Mouse (Mus musculus) kidney, postnatal 0 days (tissue): ENCODE measurements around the gene Ccdc106. TPM values are rescaled to one million over a fixed set of nuclear protein-coding genes. Genes with fewer than 3 reads are reported as not detected.
"Not testable (repeated sequence)": the region's sequence is repeated elsewhere in the genome, so short reads cannot be mapped to it uniquely, and the experiment has no call there.

ENCODE experiments used
- ATAC-seq: fragments of 200-750 bp; cut with Nextera tagmentation; replicated peaks from 2 replicates; pipeline ENCODE4 v1.8.0; 2017; ENCODE audit warnings: low read depth, moderate number of reproducible peaks, moderate TSS enrichment, moderate library complexity; ENCODE audit not compliant: low FRiP score
- DNase-seq: peaks from one replicate; pipeline ENCODE4 v3.0.0-alpha.2; 2016; ENCODE audit warnings: low spot score
- H3K27ac ChIP-seq: fragments of 300-500 bp; sonication (generic); 2 replicates; pipeline ENCODE4 v1.5.1; 2014; ENCODE audit warnings: mild to moderate bottlenecking
- H3K27me3 ChIP-seq: fragments of 300-500 bp; sonication (generic); 2 replicates; pipeline ENCODE4 v1.6.1; 2014; ENCODE audit warnings: low read length, mixed read lengths; ENCODE audit not compliant: insufficient read depth
- H3K36me3 ChIP-seq: fragments of 300-500 bp; sonication (generic); 2 replicates; pipeline ENCODE4 v1.6.1; 2014; ENCODE audit warnings: low read length, mixed read lengths; ENCODE audit not compliant: insufficient read depth
- H3K4me1 ChIP-seq: fragments of 300-500 bp; sonication (generic); replicated peaks from 2 replicates; pipeline ENCODE4 v1.6.1; 2014; ENCODE audit warnings: antibody characterized with exemption, low read length, mixed read lengths; ENCODE audit not compliant: insufficient read depth
- H3K4me2 ChIP-seq: fragments of 300-500 bp; sonication (generic); 2 replicates; pipeline ENCODE4 v1.6.1; 2014; ENCODE audit warnings: mild to moderate bottlenecking, low read length, moderate library complexity, mixed read lengths
- H3K4me3 ChIP-seq: fragments of 300-500 bp; sonication (generic); replicated peaks from 2 replicates; pipeline ENCODE4 v1.5.1; 2014; ENCODE audit warnings: low read depth, low read length
- H3K9ac ChIP-seq: fragments of 300-500 bp; sonication (generic); 2 replicates; pipeline ENCODE4 v1.6.1; 2014; ENCODE audit warnings: low read depth, low read length
- H3K9me3 ChIP-seq: fragments of 300-500 bp; sonication (generic); replicated peaks from 2 replicates; pipeline ENCODE4 v1.6.1; 2016; ENCODE audit warnings: low read length, inconsistent platforms, mixed read lengths
- CTCF ChIP-seq: IDR thresholded peaks from 2 replicates; pipeline ENCODE4 v1.5.1; 2016; ENCODE audit warnings: antibody characterized with exemption, low read depth, mild to moderate bottlenecking, moderate library complexity
- WGBS: fragments of 180-500 bp; shearing (Covaris S2); extraction: QIAGEN DNeasy Blood & Tissue Kit; methylation state at CpG from one replicate; pipeline ENCODE4 v1.1.7; 2014; 5-methylcytosine and 5-hydroxymethylcytosine counted together
- polyA plus RNA-seq: library from polyadenylated mRNA; unstranded; fragments of >200 nt; fragmentation: Nextera tagmentation; extraction: Ambion mirVana; gene quantifications from 2 replicates; pipeline ENCODE4 v1.2.1, GENCODE M21; 2015

Gene Ccdc106
- polyA plus RNA-seq, 1 experiment from 2014 or later, result 22.7 TPM

- ATAC-seq (no peak), DNase-seq (peak; percentile 6)
- 0 out of 2 replicates have a peak overlapping the region, but pooled peaks have one; percentile 92 for H3K9ac ChIP-seq
- H3K9me3 ChIP-seq, result no peaks in the 10 kb centered on the region; the same call in 1 of the 2 replicates
- H3K27me3 ChIP-seq, result no peaks in the 10 kb centered on the region
- H3K4me2 ChIP-seq, result peak overlapping the region; percentile 92
- H3K27ac ChIP-seq, result no peak overlapping the region
- H3K36me3 ChIP-seq, result peaks cover 17% of the 10 kb centered on the region
- peak overlapping the region; percentile 87; the same call in 1 of the 2 replicates for H3K4me3 ChIP-seq
- no peak for TF ChIP-seq CTCF
- peaks cover 5% of the 10 kb centered on the region for H3K4me1 ChIP-seq
- WGBS, result 54% methylated on average over 6 of the region's 8 CpGs
These were observed 23.4 kb upstream of the Ccdc106 start for GRCm38 (mm10) chr7:4996934-4997333.

- Histone ChIP-seq H3K9ac (no peak overlapping the region), H3K4me3 (no peak overlapping the region), H3K27ac (no peak overlapping the region), H3K36me3 (no peaks in the 10 kb centered on the region), H3K4me1 (peaks cover 5% of the 10 kb centered on the region), H3K9me3 (no peaks in the 10 kb centered on the region), H3K4me2 (no peak overlapping the region), H3K27me3 (no peaks in the 10 kb centered on the region)
- peak; percentile 47; the same call in 1 of the 2 replicates for TF ChIP-seq CTCF
- DNase-seq (peak; percentile 17), ATAC-seq (no peak)
- WGBS, result 72% methylated on average over 2 of the region's 2 CpGs
These were observed 20.5 kb upstream of the Ccdc106 start for GRCm38 (mm10) chr7:4999876-5000275.

- 71% methylated on average over 8 of the region's 8 CpGs for WGBS
- not testable (repeated sequence) for DNase-seq, H3K27me3 ChIP-seq, H3K4me2 ChIP-seq, H3K4me3 ChIP-seq, H3K36me3 ChIP-seq, H3K27ac ChIP-seq, H3K4me1 ChIP-seq, H3K9ac ChIP-seq, ATAC-seq, H3K9me3 ChIP-seq
These were observed 17.5 kb upstream of the Ccdc106 start for GRCm38 (mm10) chr7:5002876-5003275.

- H3K4me1 ChIP-seq, result no peaks in the 10 kb centered on the region
- no peak overlapping the region for H3K27ac ChIP-seq
- H3K9me3 ChIP-seq, result no peaks in the 10 kb centered on the region
- ATAC-seq (no peak), DNase-seq (no peak)
- WGBS, result 95% methylated on average over 26 of the region's 26 CpGs
- H3K36me3 ChIP-seq, result peaks cover 57% of the 10 kb centered on the region
- H3K4me2 ChIP-seq, result no peak overlapping the region
- H3K4me3 ChIP-seq, result no peak overlapping the region
- no peak for TF ChIP-seq CTCF
- H3K27me3 ChIP-seq, result no peaks in the 10 kb centered on the region
- no peak overlapping the region for H3K9ac ChIP-seq
These were observed 12.1 kb upstream of the Ccdc106 start for GRCm38 (mm10) chr7:5008229-5008628.

- 91% methylated on average over 27 of the region's 27 CpGs for WGBS
These were observed 7.5 kb upstream of the Ccdc106 start for GRCm38 (mm10) chr7:5012681-5013513.

GRCm38 (mm10) chr7:5014251-5015117 lies 5.9 kb upstream of the Ccdc106 start, which contains the start of the genes Zfp524 and Fiz1:
Gene Zfp524, plus strand, starts transcription at chr7:5014415.
Gene Fiz1, minus strand, starts transcription at chr7:5014697.
- H3K27ac ChIP-seq, result peak within 1 kb of the TSS; percentile 99

More at GRCm38 (mm10) chr7:5012681-5013513, 7.5 kb upstream of the Ccdc106 start:
- no peak overlapping the region for H3K9ac ChIP-seq
- H3K4me3 ChIP-seq, result no peak overlapping the region
- H3K4me1 ChIP-seq, result 0 out of 2 replicates have a peak, but pooled peaks cover 4% of the 10 kb centered on the region
- DNase-seq, result no peak
- TF ChIP-seq CTCF, result no peak
- peaks cover 48% of the 10 kb centered on the region for H3K36me3 ChIP-seq
- no peaks in the 10 kb centered on the region for H3K9me3 ChIP-seq
- no peaks in the 10 kb centered on the region for H3K27me3 ChIP-seq
- ATAC-seq, result no peak
- no peak overlapping the region for H3K4me2 ChIP-seq
- H3K27ac ChIP-seq, result no peak overlapping the region

More at GRCm38 (mm10) chr7:5014251-5015117, 5.9 kb upstream of the Ccdc106 start, which contains the start of the genes Zfp524 and Fiz1:
- Histone ChIP-seq H3K4me3 (peak within 1 kb of the TSS; percentile 76), H3K4me1 (0 out of 2 replicates have a peak, but pooled peaks cover 7% of the 10 kb centered on the region), H3K9ac (peak within 1 kb of the TSS; percentile 78), H3K9me3 (no peaks in the 10 kb centered on the region), H3K36me3 (peaks cover 32% of the 10 kb centered on the region), H3K4me2 (peak within 1 kb of the TSS; percentile 65), H3K27me3 (no peaks in the 10 kb centered on the region)
- ATAC-seq, result peak; percentile 84
- no peak for TF ChIP-seq CTCF
- DNase-seq, result peak; percentile 98
- under 1% methylated on average over 42 of the region's 42 CpGs for WGBS
